Mouse (Mus musculus) olfactory bulb, adult 2 months (tissue): ENCODE data around the gene Tars.

Experiments
- CTCF ChIP-seq: fragments of 200-500 bp; IDR thresholded peaks from 2 replicates; pipeline ENCODE4 v1.5.1; 2012; ENCODE audit warnings: low read depth, mild to moderate bottlenecking, low read length, moderate library complexity; ENCODE audit not compliant: insufficient read depth
- POLR2A ChIP-seq: fragments of 200-500 bp; IDR thresholded peaks from 2 replicates; pipeline ENCODE4 v1.6.1; 2012; ENCODE audit warnings: mild to moderate bottlenecking, low read depth, low read length, moderate library complexity; ENCODE audit not compliant: insufficient read depth

DNA sequence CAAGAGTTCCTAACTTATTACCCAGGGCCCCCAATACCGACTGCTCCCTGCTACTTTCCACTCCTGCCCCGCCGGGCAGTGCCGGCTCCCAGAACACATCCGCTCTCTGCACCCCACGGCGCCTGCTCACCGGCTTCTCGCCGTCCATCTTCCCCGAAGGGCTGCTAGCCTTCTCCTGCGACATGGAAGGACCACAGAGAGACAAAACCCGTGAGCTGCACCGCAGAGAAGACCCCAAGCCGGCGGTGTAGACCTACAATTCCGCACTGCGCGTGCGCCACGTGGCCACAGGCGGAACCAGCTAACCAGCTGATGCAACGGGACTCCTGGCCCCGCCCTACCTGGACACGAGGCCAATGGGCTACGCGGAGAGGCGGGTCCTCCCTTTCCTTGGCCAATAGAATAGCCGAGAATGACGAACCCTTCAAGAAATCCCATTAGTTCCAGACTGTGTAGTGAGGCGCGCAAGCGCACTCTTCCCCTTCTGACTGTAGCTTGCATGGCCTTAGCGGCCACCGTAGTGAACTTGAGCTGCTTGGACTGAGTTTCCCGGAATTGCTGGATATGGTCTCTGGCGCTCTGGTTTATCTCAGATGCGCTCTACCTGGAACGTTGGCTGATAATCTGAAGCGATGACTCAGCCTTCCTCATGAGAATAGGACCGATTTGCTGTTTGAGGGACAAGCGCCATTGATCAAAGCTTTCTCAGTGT, at the start of gene Tars:
- TF ChIP-seq CTCF (no peak), POLR2A (peak; percentile 85; the same call in 1 of the 2 replicates)
